Comparison of ENCODE assay signal across 8 mouse cellular contexts in genomic region chr7:27310306-27310705, GRCm38 (mm10). TPM values are rescaled to one million over a fixed set of nuclear protein-coding genes. Genes with fewer than 3 reads are reported as not detected.
DNase-seq lines count a peak whose midpoint lies in the region; ATAC-seq lines count a peak whose summit lies in the region.

No protein-coding gene starts in this region.

- no peaks in the 10 kb centered on the region for H3K9me3 ChIP-seq in forebrain, embryonic 15.5 days
- no peaks in the 10 kb centered on the region for H3K9me3 ChIP-seq in intestine, embryonic 15.5 days

- H3K4me3 ChIP-seq in forebrain, embryonic 15.5 days, result peak overlapping the region; percentile 31
- no peak overlapping the region for H3K4me3 ChIP-seq in intestine, embryonic 15.5 days (replicated peaks)

- H3K27me3 ChIP-seq in forebrain, embryonic 15.5 days, result no peaks in the 10 kb centered on the region
- no peaks in the 10 kb centered on the region for H3K27me3 ChIP-seq in intestine, embryonic 15.5 days (replicated peaks)

- peak overlapping the region; percentile 46 for H3K4me2 ChIP-seq in forebrain, embryonic 15.5 days (replicated peaks)
- peak overlapping the region; percentile 41 for H3K4me2 ChIP-seq in intestine, embryonic 15.5 days (replicated peaks)

- ATAC-seq in forebrain, embryonic 15.5 days (replicated peaks), result peak; percentile 68
- ATAC-seq in intestine, embryonic 15.5 days, result peak; percentile 34

- H3K36me3 ChIP-seq in forebrain, embryonic 15.5 days, result 0 out of 2 replicates have a peak, but pooled peaks cover 2% of the 10 kb centered on the region
- peaks cover 12% of the 10 kb centered on the region for H3K36me3 ChIP-seq in intestine, embryonic 15.5 days

- peak overlapping the region; percentile 37; the same call in 1 of the 2 replicates for H3K9ac ChIP-seq in forebrain, embryonic 15.5 days (replicated peaks)
- H3K9ac ChIP-seq in intestine, embryonic 15.5 days, result no peak overlapping the region; the same call in 1 of the 2 replicates

- DNase-seq in gastrocnemius, postnatal 14 days, result peak; percentile 73
- no peak for DNase-seq in gastrocnemius, postnatal 25 days
- DNase-seq in adrenal gland, postnatal 14 days, result peak; percentile 76
- peak; percentile 61 to 67 for DNase-seq in lung, postnatal 4 days
- DNase-seq in spleen, postnatal 36 days (ENCODE audit: low spot score in 2 of 2), result no peak
- no peak for DNase-seq in left cerebral cortex, postnatal 25 days (ENCODE audit: low spot score in 2 of 2)

- H3K4me1 ChIP-seq in forebrain, embryonic 15.5 days, result peaks cover 9% of the 10 kb centered on the region
- H3K4me1 ChIP-seq in intestine, embryonic 15.5 days (replicated peaks), result peaks cover 7% of the 10 kb centered on the region; the same call in 1 of the 2 replicates

- intact Hi-C loops in gastrocnemius, postnatal 14 days (cut with DNase I; ENCODE audit: low total_unique reads), result no loop called here
- intact Hi-C loops in left cerebral cortex, postnatal 25 days (cut with DNase I), result no loop called here

- 4% methylated on average over 17 of the region's 17 CpGs for WGBS in forebrain, embryonic 15.5 days
- WGBS in intestine, embryonic 15.5 days, result 14% methylated on average over 17 of the region's 17 CpGs

- 0 out of 2 replicates have a peak overlapping the region, but pooled peaks have one; percentile 5 for H3K27ac ChIP-seq in forebrain, embryonic 15.5 days (replicated peaks)
- no peak overlapping the region for H3K27ac ChIP-seq in intestine, embryonic 15.5 days

RNA-seq across cellular contexts. Expression of gene Ltbp4, which starts 27.2 kb away (rescaled TPM):
- 100 to 1,000 TPM; 122 to 151 TPM for total RNA-seq in gastrocnemius, postnatal 14 days (2021)
- total RNA-seq in gastrocnemius, postnatal 25 days (2021), result 10 to 100 TPM; 69.4 to 77.8 TPM
- 122 and 126 TPM in 2 replicates for total RNA-seq in adrenal gland, postnatal 14 days (2021)
- 13.3 and 15.0 TPM in 2 replicates for polyA plus RNA-seq in forebrain, embryonic 15.5 days (2015; fragmentation: Nextera tagmentation; extraction: Ambion mirVana)
- polyA plus RNA-seq in intestine, embryonic 15.5 days (2015; fragmentation: Nextera tagmentation; extraction: Ambion mirVana), result 75.9 and 92.8 TPM in 2 replicates
- 10 to 100 TPM; 46.7 to 50.4 TPM for total RNA-seq in left cerebral cortex, postnatal 25 days (2021)

RNA-seq across cellular contexts. Expression of gene Shkbp1, which starts 45.5 kb away (rescaled TPM):
- total RNA-seq in gastrocnemius, postnatal 14 days (2021), result 1 to 10 TPM; 3.5 to 5.3 TPM
- 1 to 10 TPM in 1 of 2 experiments, under 1 TPM in 1; 1.00 to 3.1 TPM for total RNA-seq in gastrocnemius, postnatal 25 days (2021)
- 16.1 and 26.1 TPM in 2 replicates for total RNA-seq in adrenal gland, postnatal 14 days (2021)
- polyA plus RNA-seq in forebrain, embryonic 15.5 days (2015; fragmentation: Nextera tagmentation; extraction: Ambion mirVana), result 90.2 and 91.5 TPM in 2 replicates
- 35.0 and 35.5 TPM in 2 replicates for polyA plus RNA-seq in intestine, embryonic 15.5 days (2015; fragmentation: Nextera tagmentation; extraction: Ambion mirVana)
- total RNA-seq in left cerebral cortex, postnatal 25 days (2021), result 10 to 100 TPM; 21.7 to 31.2 TPM

RNA-seq across cellular contexts. Expression of gene Gm20479, which starts 46.9 kb away (rescaled TPM):
- total RNA-seq in gastrocnemius, postnatal 14 days (2021), result under 1 TPM in 1 of 2 experiments, not detected in 1; 0.90 TPM
- total RNA-seq in gastrocnemius, postnatal 25 days (2021), result not detected
- 1.8 TPM in 2 replicates for total RNA-seq in adrenal gland, postnatal 14 days (2021)
- polyA plus RNA-seq in forebrain, embryonic 15.5 days (2015; fragmentation: Nextera tagmentation; extraction: Ambion mirVana), result 0.46 TPM in 1 of 2 replicates, not detected in the other
- 1.8 TPM in 1 of 2 replicates, not detected in the other for polyA plus RNA-seq in intestine, embryonic 15.5 days (2015; fragmentation: Nextera tagmentation; extraction: Ambion mirVana)
- total RNA-seq in left cerebral cortex, postnatal 25 days (2021), result not detected

RNA-seq across cellular contexts. Expression of gene Numbl, which starts 52.1 kb away (rescaled TPM):
- 10 to 100 TPM in 1 of 2 experiments, 1 to 10 TPM in 1; 8.0 to 10.2 TPM for total RNA-seq in gastrocnemius, postnatal 14 days (2021)
- total RNA-seq in gastrocnemius, postnatal 25 days (2021), result 1 to 10 TPM; 3.6 to 5.4 TPM
- total RNA-seq in adrenal gland, postnatal 14 days (2021), result 8.7 and 11.9 TPM in 2 replicates
- polyA plus RNA-seq in forebrain, embryonic 15.5 days (2015; fragmentation: Nextera tagmentation; extraction: Ambion mirVana), result 47.2 and 49.0 TPM in 2 replicates
- 16.2 and 16.5 TPM in 2 replicates for polyA plus RNA-seq in intestine, embryonic 15.5 days (2015; fragmentation: Nextera tagmentation; extraction: Ambion mirVana)
- total RNA-seq in left cerebral cortex, postnatal 25 days (2021), result 100 to 1,000 TPM; 119 to 130 TPM

Comparison
In these comparisons a context has a peak if more than half of its experiments do, and no peak if none do; other contexts are left out.
1. DNase-seq: peak in gastrocnemius, postnatal 14 days (single experiment), adrenal gland, postnatal 14 days (single experiment) and lung, postnatal 4 days (2 of 2); none in gastrocnemius, postnatal 25 days (single experiment), spleen, postnatal 36 days (0 of 2) and left cerebral cortex, postnatal 25 days (0 of 2).